Mouse (Mus musculus): ENCODE data around the gene Gga2. TPM values are rescaled to one million over a fixed set of nuclear protein-coding genes. Genes with fewer than 3 reads are reported as not detected.

Gene Gga2
- polyA plus RNA-seq, 1 experiment from 2014 or later = 55.5 TPM

DNA sequence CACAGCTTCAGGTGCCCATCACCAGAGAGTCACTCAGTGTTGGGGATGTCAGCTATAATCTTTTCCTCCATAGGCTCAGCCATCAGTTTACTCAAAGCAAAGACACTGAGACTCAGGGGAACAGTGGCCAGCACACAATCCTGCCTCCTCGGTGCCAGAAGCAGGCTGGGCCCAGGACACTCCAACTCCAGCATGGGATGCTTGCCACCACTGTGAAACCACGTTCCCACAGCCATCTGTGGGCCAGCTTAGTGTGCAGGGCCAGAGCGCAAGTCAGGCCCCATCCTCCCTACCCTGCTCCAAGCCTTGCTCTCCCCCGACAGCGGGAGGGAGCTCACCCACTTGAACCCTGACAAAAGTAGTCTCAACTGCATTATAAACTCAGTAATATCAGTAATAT is 74.8 kb downstream of the Gga2 start:
- H3K4me1 ChIP-seq (replicated peaks; ENCODE audit: insufficient read depth, low read length) = no peaks in the 10 kb centered on the region

DNA sequence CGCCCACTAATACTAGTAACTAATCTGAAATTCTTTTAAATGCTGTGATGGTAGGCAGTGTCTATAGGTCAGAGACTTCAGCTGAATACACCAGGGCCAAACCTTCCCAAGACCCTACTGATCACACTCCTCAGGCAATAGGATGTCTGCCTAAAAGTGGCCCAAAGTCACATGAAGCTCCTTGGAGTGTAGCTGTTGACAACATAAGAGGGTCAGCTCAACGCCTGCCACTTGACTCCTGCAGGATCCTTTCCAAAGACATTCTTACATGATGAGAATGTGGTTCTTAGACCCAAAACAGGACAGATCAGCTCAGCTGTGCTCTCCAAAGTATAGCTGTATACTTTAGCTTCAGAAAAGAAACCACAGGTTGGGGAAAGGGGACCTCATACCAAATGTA is 78.7 kb downstream of the Gga2 start:
- peak overlapping the region; percentile 25 for H3K27ac ChIP-seq
- WGBS = 97% methylated on average over 2 of the region's 2 CpGs
- H3K4me1 ChIP-seq (replicated peaks; ENCODE audit: insufficient read depth, low read length) = no peaks in the 10 kb centered on the region
- TF ChIP-seq CTCF (IDR thresholded peaks at IDR 0.05; ENCODE audit: low read depth) = no peak
- H3K4me2 ChIP-seq (ENCODE audit: low read length) = no peak overlapping the region
- H3K9ac ChIP-seq (ENCODE audit: low read depth, low read length) = no peak overlapping the region
- H3K9me3 ChIP-seq (replicated peaks; ENCODE audit: low read length) = no peaks in the 10 kb centered on the region
- no peak overlapping the region for H3K4me3 ChIP-seq (replicated peaks; ENCODE audit: low read depth, low read length)
- H3K27me3 ChIP-seq (ENCODE audit: insufficient read depth, low read length) = no peaks in the 10 kb centered on the region
- DNase-seq (ENCODE audit: low spot score) (no peak), ATAC-seq (replicated peaks; ENCODE audit: low FRiP score, low read depth) (no peak)
- H3K36me3 ChIP-seq (ENCODE audit: insufficient read depth, low read length) = peaks cover 4% of the 10 kb centered on the region; the same call in 1 of the 2 replicates

More for the DNA sequence above, 74.8 kb downstream of the Gga2 start:
- no peak overlapping the region for H3K27ac ChIP-seq
- no peaks in the 10 kb centered on the region for H3K9me3 ChIP-seq (replicated peaks; ENCODE audit: low read length)
- H3K4me2 ChIP-seq (ENCODE audit: low read length) = no peak overlapping the region
- H3K27me3 ChIP-seq (ENCODE audit: insufficient read depth, low read length) = no peaks in the 10 kb centered on the region
- WGBS = 82% methylated on average over 5 of the region's 5 CpGs
- H3K9ac ChIP-seq (ENCODE audit: low read depth, low read length) = no peak overlapping the region
- ATAC-seq (replicated peaks; ENCODE audit: low FRiP score, low read depth) (no peak), DNase-seq (ENCODE audit: low spot score) (no peak)
- TF ChIP-seq CTCF (IDR thresholded peaks at IDR 0.05; ENCODE audit: low read depth) = no peak
- peaks cover 18% of the 10 kb centered on the region for H3K36me3 ChIP-seq (ENCODE audit: insufficient read depth, low read length)
- H3K4me3 ChIP-seq (replicated peaks; ENCODE audit: low read depth, low read length) = no peak overlapping the region

DNA sequence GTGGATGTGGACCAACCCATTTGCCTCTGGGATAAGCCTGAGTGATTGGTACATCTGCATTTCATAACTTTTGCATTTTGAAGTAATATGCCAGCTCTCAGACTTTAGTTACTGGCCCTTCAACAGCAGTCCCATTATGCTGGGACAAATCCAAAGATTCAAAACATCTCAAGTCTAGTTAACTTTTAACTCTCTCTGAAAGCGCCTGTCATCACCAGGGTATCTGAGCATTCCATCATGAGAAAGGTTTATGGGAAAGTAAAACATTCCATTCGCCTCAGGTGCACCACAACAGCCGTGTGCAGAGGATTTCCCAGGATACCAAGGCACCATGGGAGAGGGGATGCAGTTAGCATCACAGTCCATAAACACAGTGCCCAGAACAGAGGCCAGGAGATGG is 79.4 kb downstream of the Gga2 start:
- Histone ChIP-seq H3K9ac (ENCODE audit: low read depth, low read length) (no peak overlapping the region), H3K4me2 (ENCODE audit: low read length) (no peak overlapping the region), H3K9me3 (replicated peaks; ENCODE audit: low read length) (no peaks in the 10 kb centered on the region), H3K36me3 (ENCODE audit: insufficient read depth, low read length) (peaks cover 4% of the 10 kb centered on the region; the same call in 1 of the 2 replicates), H3K27ac (0 out of 2 replicates have a peak overlapping the region, but pooled peaks have one; percentile 47), H3K4me1 (replicated peaks; ENCODE audit: insufficient read depth, low read length) (no peaks in the 10 kb centered on the region), H3K4me3 (replicated peaks; ENCODE audit: low read depth, low read length) (no peak overlapping the region), H3K27me3 (ENCODE audit: insufficient read depth, low read length) (no peaks in the 10 kb centered on the region)
- TF ChIP-seq CTCF (IDR thresholded peaks at IDR 0.05; ENCODE audit: low read depth) = no peak
- DNase-seq (ENCODE audit: low spot score) (no peak), ATAC-seq (replicated peaks; ENCODE audit: low FRiP score, low read depth) (no peak)
- WGBS = 73% methylated on average over 3 of the region's 3 CpGs

DNA sequence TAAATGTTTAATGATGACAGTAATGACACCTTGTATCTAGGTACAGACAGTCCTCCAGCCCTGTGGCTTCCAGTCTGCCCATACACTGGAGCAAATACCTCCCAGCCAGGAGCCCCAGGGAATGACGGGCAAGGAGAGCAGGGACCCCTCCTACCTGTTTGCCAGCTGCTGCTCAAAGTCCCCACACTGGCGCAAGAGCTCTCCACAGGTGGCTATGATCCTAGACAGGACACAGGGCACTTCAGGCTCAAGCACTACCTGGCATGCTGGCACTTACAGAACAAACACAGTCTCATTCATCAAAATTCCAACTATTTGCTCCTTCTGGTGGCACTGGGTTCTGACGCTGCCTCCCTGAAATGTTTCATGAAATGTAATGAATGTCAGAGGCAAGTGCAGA is 80.0 kb downstream of the Gga2 start:
- no peak overlapping the region for H3K9ac ChIP-seq (ENCODE audit: low read depth, low read length)
- H3K4me3 ChIP-seq (replicated peaks; ENCODE audit: low read depth, low read length) = no peak overlapping the region
- ATAC-seq (replicated peaks; ENCODE audit: low FRiP score, low read depth) (no peak), DNase-seq (ENCODE audit: low spot score) (no peak)
- peak overlapping the region; percentile 47 for H3K27ac ChIP-seq
- H3K36me3 ChIP-seq (ENCODE audit: insufficient read depth, low read length) = peaks cover 4% of the 10 kb centered on the region; the same call in 1 of the 2 replicates
- H3K27me3 ChIP-seq (ENCODE audit: insufficient read depth, low read length) = no peaks in the 10 kb centered on the region
- 81% methylated on average over 3 of the region's 3 CpGs for WGBS
- H3K4me1 ChIP-seq (replicated peaks; ENCODE audit: insufficient read depth, low read length) = no peaks in the 10 kb centered on the region
- H3K4me2 ChIP-seq (ENCODE audit: low read length) = no peak overlapping the region
- TF ChIP-seq CTCF (IDR thresholded peaks at IDR 0.05; ENCODE audit: low read depth) = no peak
- H3K9me3 ChIP-seq (replicated peaks; ENCODE audit: low read length) = no peaks in the 10 kb centered on the region

DNA sequence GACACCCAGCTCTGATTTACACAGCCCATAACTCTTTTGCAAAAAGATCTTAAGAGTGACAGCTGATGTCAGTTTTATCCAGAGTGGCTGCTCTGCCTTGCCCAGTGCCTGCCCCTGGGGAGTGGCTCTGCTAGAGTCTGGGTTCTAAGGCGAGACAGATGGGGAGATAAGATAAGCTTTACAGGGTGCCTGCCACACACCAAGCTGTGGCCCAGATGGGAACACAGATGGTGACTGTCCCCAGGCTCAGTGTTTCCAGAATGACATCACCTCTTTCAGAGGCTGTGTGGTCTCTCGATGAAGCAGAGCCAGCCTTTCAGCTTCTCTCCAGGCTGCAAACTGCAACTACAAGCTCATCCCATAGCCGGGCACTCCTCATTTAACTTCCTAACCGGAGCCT is 81.3 kb downstream of the Gga2 start:
- 54% methylated on average over 4 of the region's 4 CpGs for WGBS
- Histone ChIP-seq H3K27ac (no peak overlapping the region), H3K36me3 (ENCODE audit: insufficient read depth, low read length) (peaks cover 4% of the 10 kb centered on the region; the same call in 1 of the 2 replicates), H3K27me3 (ENCODE audit: insufficient read depth, low read length) (no peaks in the 10 kb centered on the region), H3K9ac (ENCODE audit: low read depth, low read length) (no peak overlapping the region), H3K9me3 (replicated peaks; ENCODE audit: low read length) (no peaks in the 10 kb centered on the region), H3K4me1 (replicated peaks; ENCODE audit: insufficient read depth, low read length) (no peaks in the 10 kb centered on the region), H3K4me2 (ENCODE audit: low read length) (no peak overlapping the region), H3K4me3 (replicated peaks; ENCODE audit: low read depth, low read length) (no peak overlapping the region)
- no peak for ATAC-seq (replicated peaks; ENCODE audit: low FRiP score, low read depth)
- DNase-seq (ENCODE audit: low spot score) = no peak
- TF ChIP-seq CTCF (IDR thresholded peaks at IDR 0.05; ENCODE audit: low read depth) = no peak

DNA sequence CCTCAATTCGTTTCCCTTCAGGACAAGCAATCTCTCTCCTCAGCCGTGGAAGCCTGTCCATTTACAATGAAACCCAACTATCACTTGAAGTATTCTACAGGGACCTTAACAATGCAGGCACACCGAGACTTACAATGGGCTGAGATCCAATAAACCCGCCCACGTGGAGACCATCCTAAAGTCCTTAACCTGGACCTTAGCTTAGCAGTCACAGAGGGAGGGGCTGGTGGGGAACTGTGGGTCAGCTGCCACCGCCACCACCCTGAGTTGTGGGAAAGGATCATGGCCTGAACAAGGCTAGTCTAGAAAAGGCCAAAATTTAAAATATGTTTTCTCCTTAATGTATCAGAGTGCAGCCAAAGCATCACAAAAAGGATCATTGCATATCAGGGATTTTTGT is 81.8 kb downstream of the Gga2 start:
- Histone ChIP-seq H3K4me1 (replicated peaks; ENCODE audit: insufficient read depth, low read length) (no peaks in the 10 kb centered on the region), H3K9me3 (replicated peaks; ENCODE audit: low read length) (no peaks in the 10 kb centered on the region), H3K4me2 (ENCODE audit: low read length) (no peak overlapping the region), H3K9ac (ENCODE audit: low read depth, low read length) (no peak overlapping the region), H3K4me3 (replicated peaks; ENCODE audit: low read depth, low read length) (no peak overlapping the region), H3K27ac (no peak overlapping the region), H3K27me3 (ENCODE audit: insufficient read depth, low read length) (no peaks in the 10 kb centered on the region), H3K36me3 (ENCODE audit: insufficient read depth, low read length) (peaks cover 4% of the 10 kb centered on the region; the same call in 1 of the 2 replicates)
- no peak for ATAC-seq (replicated peaks; ENCODE audit: low FRiP score, low read depth)
- DNase-seq (ENCODE audit: low spot score) = no peak
- WGBS = 54% methylated on average over 6 of the region's 6 CpGs
- TF ChIP-seq CTCF (IDR thresholded peaks at IDR 0.05; ENCODE audit: low read depth) = no peak

Data from kidney, postnatal 0 days (tissue).